In genomic region chr11:43586324-43587090, GRCm38 (mm10) we compare ENCODE assay signal across 8 mouse cellular contexts. TPM values are rescaled to one million over a fixed set of nuclear protein-coding genes. Genes with fewer than 3 reads are reported as not detected.
DNase-seq lines count a peak whose midpoint lies in the region; ATAC-seq and TF ChIP-seq lines count a peak whose summit lies in the region.

Gene 4933415A04Rik (plus strand): TSS chr11:43587040.

- 0 out of 2 replicates have a peak, but pooled peaks have one; percentile 45 for ATAC-seq in heart, embryonic 16.5 days (replicated peaks; ENCODE audit: extremely low read depth, insufficient read depth, low FRiP score)

- H3K9ac ChIP-seq in heart, embryonic 16.5 days (ENCODE audit: low read length), result no peak within 1 kb of the TSS

- H3K4me3 ChIP-seq in heart, embryonic 16.5 days (ENCODE audit: low read length), result no peak within 1 kb of the TSS
- H3K4me3 ChIP-seq in spleen, adult 2 months (ENCODE audit: extremely low read depth, insufficient read depth, insufficient read length), result no peak within 1 kb of the TSS

- H3K36me3 ChIP-seq in heart, embryonic 16.5 days (ENCODE audit: control insufficient read depth, insufficient read depth), result peaks cover 24% of the 10 kb centered on the region
- H3K36me3 ChIP-seq in spleen, adult 2 months (ENCODE audit: control insufficient read depth, insufficient read depth, low read length), result no peaks in the 10 kb centered on the region

- no peaks in the 10 kb centered on the region for H3K4me1 ChIP-seq in heart, embryonic 16.5 days (ENCODE audit: control insufficient read depth, insufficient read depth, low read length)
- H3K4me1 ChIP-seq in spleen, adult 2 months (ENCODE audit: control insufficient read depth, insufficient read depth, insufficient read length), result no peaks in the 10 kb centered on the region

- no peaks in the 10 kb centered on the region for H3K27me3 ChIP-seq in heart, embryonic 16.5 days (ENCODE audit: control insufficient read depth, insufficient read depth, low read length)
- H3K27me3 ChIP-seq in spleen, adult 2 months (ENCODE audit: control insufficient read depth, insufficient read depth, low read length), result no peaks in the 10 kb centered on the region

- no peaks in the 10 kb centered on the region for H3K9me3 ChIP-seq in heart, embryonic 16.5 days (replicated peaks; ENCODE audit: control insufficient read depth, low read length)

- H3K4me2 ChIP-seq in heart, embryonic 16.5 days (ENCODE audit: low read depth, low read length), result no peak within 1 kb of the TSS

- intact Hi-C loops in heart, postnatal 25 days (cut with DNase I), result loop anchor here (1.0 kb wide), 1 partner anchor 92 kb away; no protein-coding TSS in a partner anchor

- TF ChIP-seq CTCF in spleen, adult 2 months (IDR thresholded peaks at IDR 0.05; ENCODE audit: extremely low read depth, insufficient read depth, insufficient read length, insufficient replicate concordance), result peak; percentile 20; the same call in 1 of the 2 replicates

- 64% methylated on average over 7 of the region's 7 CpGs for WGBS in heart, embryonic 16.5 days
- 67% methylated on average over 7 of the region's 7 CpGs for WGBS in spleen, adult 2 months

- no peak within 1 kb of the TSS for H3K27ac ChIP-seq in heart, embryonic 16.5 days (ENCODE audit: low read length)
- no peak within 1 kb of the TSS for H3K27ac ChIP-seq in spleen, adult 2 months (ENCODE audit: insufficient read depth, low read length)

- peak; percentile 94 for DNase-seq in heart, adult 11 months
- no peak for DNase-seq in heart, postnatal 25 days (ENCODE audit: low spot score)
- DNase-seq in adrenal gland, postnatal 14 days, result peak; percentile 88
- peak; percentile 46 for DNase-seq in embryo, embryonic 11.5 days (ENCODE audit: low read depth, low spot score)
- peak; percentile 85 to 86 for DNase-seq in kidney, postnatal 4 days
- DNase-seq in lung, postnatal 10 days, result peak; percentile 91
- DNase-seq in spleen, adult 2 months (ENCODE audit: low read depth in 1 of 2, low spot score in 2 of 2), result peak in 1 of 2 experiments; percentile 29

- no peak for TF ChIP-seq POLR2A in spleen, adult 2 months (IDR thresholded peaks at IDR 0.05; ENCODE audit: low read depth, low read length)

RNA-seq across cellular contexts. Expression of gene 4933415A04Rik, which starts in this region (rescaled TPM):
- under 1 TPM; 0.49 to 0.67 TPM for total RNA-seq in heart, postnatal 25 days (2021)
- 1.6 and 1.7 TPM in 2 replicates for total RNA-seq in adrenal gland, postnatal 14 days (2021)
- polyA plus RNA-seq in heart, embryonic 16.5 days (2015; fragmentation: Nextera tagmentation; extraction: Ambion mirVana), result 4.5 and 5.5 TPM in 2 replicates
- polyA plus RNA-seq in spleen, adult 2 months (2012; rRNA removed), result 0.05 TPM in 2 replicates
